Mouse (Mus musculus) megakaryocyte-erythroid progenitor cell, adult 5-6 weeks (primary cell): ENCODE results near the gene Dohh. TPM values are rescaled to one million over a fixed set of nuclear protein-coding genes. Genes with fewer than 3 reads are reported as not detected.

Experiments used
- ATAC-seq: replicated peaks from 2 replicates; pipeline ENCODE4 v1.8.0; 2016; ENCODE audit warnings: mild to moderate bottlenecking, inconsistent platforms; ENCODE audit not compliant: severe bottlenecking, poor library complexity, low FRiP score, low TSS enrichment
- total RNA-seq, 2 experiments: library from RNA; stranded (forward) in 1 of 2; stranded (reverse) in 1 of 2; fragments of 200-1000, 215-1000 nt in 1 of 2; fragments of >200 nt in 1 of 2; fragmentation: Nextera tagmentation in 1 of 2; gene quantifications; 2 replicates each; pipeline ENCODE4 v1.2.3; 2014 to 2017

Gene Dohh
- total RNA-seq, 2 experiments from 2014 or later = 31.4 to 37.8 TPM

DNA sequence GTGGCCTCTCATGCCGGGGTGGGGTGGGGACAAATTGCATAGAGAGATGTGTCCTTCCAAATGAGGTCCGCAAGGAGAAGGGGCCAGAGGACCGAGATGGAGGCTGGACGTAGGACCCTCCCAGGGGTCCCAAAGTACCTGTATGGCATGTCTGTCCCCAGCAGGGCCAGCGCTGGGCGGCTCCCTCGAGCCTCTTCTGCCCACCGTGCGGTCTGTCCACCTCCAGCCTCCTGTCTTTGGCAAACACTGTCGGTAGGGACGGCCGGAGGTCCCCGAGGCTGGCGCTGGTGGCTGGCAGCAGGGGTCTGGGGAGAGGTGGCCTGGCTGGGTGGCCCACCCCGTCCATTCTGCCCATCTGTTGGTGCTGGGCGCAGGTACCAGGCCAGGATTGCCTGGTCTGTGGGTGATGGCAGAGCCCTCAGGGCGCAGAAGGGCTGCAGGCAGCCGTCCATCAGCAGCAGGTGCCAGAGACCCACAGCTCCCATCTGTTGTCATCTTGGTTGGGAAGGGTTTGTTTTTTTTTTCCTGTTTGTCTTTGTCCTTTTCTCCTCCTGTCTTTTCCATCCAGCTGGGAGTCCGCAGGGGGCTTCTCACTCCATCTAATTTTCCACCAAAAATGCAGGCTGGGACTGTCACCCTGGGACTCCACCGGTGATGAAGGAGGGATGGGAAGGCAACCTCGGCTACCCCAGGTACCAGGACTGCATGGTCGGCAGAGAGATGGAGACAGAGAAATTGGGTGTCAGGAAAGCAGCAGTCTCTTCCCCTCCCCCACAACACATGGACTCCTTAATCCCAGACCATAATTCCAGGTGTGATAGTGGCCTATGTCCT is 16.4 kb downstream of the Dohh start:
- no peak for ATAC-seq

DNA sequence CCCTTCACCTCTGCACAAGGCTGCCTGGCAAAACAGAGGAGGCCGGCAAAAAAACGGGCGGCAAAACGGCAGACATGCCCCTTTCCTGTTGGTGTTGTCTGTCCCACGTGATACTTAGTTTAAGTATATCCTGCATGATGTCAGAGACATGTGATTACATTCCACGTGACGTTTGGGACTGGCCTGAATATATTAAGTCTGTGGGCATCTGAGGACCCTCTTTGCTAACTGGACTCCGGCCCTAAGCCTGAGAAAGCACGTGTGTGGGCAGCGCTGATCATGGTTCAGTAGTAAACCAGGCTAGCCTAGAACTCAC is 16.9 kb downstream of the Dohh start:
- ATAC-seq = no peak

GRCm38 (mm10) chr10:81401521-81402226 is 17.4 kb downstream of the Dohh start:
- ATAC-seq = peak; percentile 64

DNA sequence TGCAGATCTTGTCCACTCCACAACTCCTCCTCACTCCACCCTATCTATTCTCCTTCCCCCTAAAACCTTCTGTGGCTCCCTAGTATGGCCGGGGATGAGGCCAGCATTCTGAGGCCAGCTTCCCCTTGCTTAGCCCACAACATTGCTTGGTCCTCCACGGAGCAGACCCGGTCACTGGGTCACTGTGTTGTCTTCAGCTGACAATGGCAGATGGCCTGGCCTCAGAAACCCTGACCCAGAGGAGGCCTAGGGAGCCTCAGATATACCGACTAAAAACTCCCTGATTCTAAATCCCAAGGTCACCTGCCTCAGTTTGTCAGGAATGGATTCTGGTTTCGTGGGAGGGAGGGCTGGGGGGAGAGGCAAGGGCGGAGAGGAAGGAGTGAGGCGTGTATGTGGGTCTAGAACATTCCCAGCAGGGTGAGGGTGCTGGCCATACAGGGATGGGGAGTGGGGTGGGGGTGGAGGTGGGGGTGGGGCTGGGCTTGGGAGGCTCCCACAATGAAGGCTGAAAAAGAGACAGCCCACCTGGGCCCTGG is 18.1 kb downstream of the Dohh start:
- no peak for ATAC-seq

DNA sequence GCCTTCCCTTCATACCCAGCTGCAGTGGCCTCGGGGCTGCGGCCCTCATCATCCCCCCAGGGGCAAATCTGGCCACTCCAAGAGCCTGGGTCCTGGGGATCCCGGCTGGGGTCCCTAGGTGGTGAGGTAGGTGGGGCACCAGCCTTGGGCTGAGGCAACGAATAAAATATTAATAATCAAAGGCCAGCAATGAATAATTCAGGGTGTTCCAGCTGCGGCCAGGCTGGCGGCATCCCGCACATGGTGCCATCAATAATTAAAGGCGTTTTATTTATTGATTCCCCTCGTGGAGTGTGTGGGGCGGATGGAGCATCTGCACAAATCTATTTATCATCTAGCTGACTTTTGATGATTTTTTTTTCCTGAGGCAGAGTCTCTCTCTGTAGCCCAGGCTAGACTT is 19.3 kb downstream of the Dohh start:
- no peak for ATAC-seq

GRCm38 (mm10) chr10:81404082-81404481 is 19.9 kb downstream of the Dohh start:
- no peak for ATAC-seq

DNA sequence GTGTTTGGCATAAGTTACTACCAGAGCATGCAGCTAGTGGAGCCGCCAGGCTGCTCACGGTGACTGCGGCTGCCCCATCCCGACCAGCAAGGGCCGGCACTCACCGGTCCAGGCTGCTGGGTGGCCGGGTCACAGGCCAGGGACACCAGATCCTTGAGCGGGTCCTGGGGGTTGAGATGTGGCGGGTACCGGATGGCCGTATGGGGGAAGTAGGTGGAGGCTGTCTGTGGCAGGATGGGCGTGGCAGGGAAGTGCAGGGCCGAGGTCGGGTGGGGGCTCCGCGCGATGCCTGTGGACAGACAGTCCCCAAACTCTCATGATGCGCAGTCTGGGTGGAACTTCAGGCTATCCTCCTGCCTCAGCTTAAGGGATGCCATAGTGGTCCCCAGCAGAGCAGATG is 20.5 kb downstream of the Dohh start:
- no peak for ATAC-seq

GRCm38 (mm10) chr10:81405588-81406201 is 21.5 kb downstream of the Dohh start:
- no peak; the same call in 1 of the 2 replicates for ATAC-seq

DNA sequence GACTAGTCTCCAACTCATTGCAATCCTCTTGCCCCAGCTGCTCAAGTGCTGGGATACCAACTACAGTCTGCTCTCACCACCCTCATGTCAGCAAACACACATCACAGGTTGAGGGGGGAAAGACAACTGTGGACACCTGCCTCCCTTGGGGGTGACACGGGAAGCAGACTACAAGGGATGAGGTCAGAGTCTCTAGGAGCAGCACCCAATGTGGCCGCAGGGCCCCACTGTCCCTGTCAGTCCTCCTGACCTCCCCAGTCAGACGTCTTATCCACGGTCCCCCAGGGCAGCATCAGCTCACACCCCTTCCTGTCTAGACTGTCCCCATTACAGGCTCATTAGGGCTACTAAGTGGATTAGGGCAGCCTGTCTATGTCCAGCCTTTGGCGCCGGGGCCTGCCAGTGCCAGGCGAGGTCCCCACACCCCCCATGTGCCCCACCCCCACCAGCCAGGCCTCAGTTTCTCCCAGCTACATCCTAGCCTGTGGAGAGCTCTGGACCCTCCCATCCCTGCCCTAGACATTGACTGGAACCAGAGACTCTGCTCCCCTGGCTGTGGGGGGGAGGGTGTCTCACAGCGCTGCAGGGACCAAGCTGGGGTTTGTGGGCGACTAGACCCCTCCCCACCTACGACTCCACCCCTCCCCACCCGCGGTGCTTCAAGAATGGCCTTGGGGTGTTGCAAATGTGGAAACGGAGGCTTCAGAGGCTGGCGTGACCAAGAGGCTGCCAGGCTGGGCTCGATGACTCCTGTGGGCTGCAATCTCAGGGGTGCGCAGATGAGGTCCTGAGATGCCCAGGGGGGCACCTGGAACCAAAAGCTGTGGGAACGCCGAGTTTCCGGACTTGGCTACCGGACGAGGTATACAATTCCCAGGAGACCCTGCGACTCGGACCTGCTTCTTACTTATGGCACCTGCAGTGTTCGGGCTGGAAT is 22.5 kb downstream of the Dohh start:
- no peak for ATAC-seq

GRCm38 (mm10) chr10:81407539-81408423 is 23.6 kb downstream of the Dohh start:
- ATAC-seq = peak; percentile 23; the same call in 1 of the 2 replicates

DNA sequence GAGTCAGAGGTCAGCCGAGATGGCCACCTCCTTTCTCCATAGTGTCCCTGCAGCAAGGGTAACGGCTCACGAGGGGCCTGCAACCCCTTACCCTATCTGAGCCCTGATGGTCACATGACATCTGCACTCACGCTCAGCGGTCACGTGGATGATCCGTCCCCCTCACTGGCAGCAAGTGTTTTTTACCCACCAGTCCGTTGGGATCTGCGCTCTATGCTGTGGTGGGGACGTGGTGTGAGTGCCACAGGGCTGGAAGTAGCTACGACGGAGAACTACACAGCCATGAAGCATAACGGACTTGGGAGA is 24.1 kb downstream of the Dohh start:
- ATAC-seq = no peak

- ATAC-seq = peak; percentile 72
Measured at GRCm38 (mm10) chr10:81408871-81409291, 24.7 kb downstream of the Dohh start.

- ATAC-seq = no peak
Measured at GRCm38 (mm10) chr10:81409330-81409729, 25.1 kb downstream of the Dohh start.

DNA sequence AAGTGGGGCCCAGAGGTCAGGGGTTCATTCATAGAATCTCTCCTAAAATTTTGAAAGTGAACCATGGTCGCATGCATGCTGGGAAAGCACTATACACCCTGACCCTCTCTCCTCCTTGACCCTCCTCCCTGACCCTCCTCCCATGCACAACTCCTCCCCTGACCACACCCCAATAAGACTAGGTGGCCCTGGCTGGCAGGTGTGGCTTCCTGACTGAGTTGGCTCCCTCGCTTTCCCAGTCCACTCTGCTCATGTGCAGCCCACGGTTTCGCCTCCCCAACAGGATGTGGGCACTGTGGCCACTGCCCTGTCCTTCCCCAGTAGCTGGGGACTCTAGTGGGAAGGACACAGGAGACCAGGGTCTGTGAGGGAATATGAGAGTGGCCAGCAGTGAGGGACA is 26.1 kb downstream of the Dohh start:
- no peak for ATAC-seq

DNA sequence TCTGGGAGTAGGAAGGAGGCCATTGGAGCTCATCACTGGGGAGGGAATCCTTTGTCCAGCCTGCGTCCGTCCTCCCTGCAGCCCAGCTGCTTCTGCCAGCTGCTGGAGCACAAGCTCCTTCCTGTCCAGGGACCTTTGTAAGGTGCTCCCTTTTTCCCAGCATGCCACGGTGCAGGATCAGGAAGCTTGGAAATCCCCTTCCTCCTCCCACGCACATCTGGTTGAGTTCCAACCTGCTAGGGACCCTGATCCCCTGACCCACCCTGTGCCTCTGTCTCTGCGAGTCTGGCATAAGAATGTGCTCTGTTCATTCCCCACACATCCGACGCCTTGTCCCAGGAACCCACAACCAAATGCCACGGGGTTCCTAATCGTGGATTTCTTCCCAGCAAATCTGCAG is 26.8 kb downstream of the Dohh start:
- no peak for ATAC-seq

DNA sequence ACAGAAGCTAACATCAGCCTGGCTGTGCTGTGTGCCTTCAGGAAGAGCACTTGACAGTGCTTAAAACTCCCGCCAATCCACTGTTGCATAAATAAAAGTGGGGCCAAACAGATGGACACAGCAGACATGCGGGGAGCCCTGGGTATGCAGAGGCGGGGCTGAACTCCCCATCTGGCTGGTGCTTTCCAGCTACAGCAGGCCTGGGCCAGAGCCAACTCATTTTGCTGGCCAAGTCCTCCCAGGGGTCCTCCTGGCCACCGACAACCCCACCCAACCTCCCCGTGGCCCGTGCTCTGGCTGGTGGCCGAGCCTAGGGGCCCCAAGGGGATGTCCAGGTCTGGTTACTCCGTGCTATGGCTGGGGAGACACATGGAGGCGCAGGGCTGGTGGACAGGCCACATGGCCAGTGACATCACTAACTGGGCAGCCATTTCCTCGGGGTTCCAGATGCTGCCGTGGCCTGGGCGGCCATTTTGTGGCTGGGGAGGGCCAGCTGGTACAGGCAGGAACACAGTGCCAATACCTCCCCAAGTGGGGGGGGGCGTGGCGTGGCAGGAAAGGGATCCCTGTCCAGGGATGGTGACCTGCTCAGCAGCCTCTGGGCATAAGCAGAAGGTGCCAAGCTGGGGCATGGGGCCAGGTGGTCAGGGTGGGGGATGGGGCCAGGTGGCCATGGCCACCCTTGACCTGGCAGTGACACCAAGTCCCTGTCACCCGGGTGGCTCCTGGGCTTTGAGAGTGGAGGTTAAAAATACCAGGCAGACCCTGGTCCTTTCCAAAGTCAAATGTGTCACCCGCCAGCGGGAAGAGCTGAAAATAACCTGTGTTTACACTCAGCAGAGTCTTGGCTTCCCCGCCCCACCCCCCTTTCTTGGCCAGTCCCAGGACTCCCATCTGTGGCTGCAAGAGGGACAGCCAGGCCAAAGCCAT is 27.5 kb downstream of the Dohh start:
- ATAC-seq = no peak

GRCm38 (mm10) chr10:81412586-81413309 is 28.5 kb downstream of the Dohh start:
- no peak for ATAC-seq
